Mouse (Mus musculus): ENCODE data around the gene Dera.

The Dera gene

GRCm38 (mm10) chr6:137885644-137886043, 131.3 kb downstream of the Dera start:
- no peak for DNase-seq (ENCODE audit: low read depth, low spot score)

GRCm38 (mm10) chr6:137886210-137886979, 132.0 kb downstream of the Dera start:
- DNase-seq (ENCODE audit: low read depth, low spot score) = no peak

GRCm38 (mm10) chr6:137887258-137887657, 132.9 kb downstream of the Dera start:
- no peak for DNase-seq (ENCODE audit: low read depth, low spot score)

GRCm38 (mm10) chr6:137897671-137898070, 143.3 kb downstream of the Dera start:
- no peak for DNase-seq (ENCODE audit: low read depth, low spot score)

- no peak for DNase-seq (ENCODE audit: low read depth, low spot score)
Measured at GRCm38 (mm10) chr6:137901255-137901654, 146.9 kb downstream of the Dera start.
